Comparison of ENCODE assay signal across 19 mouse cellular contexts in genomic region chr5:127546585-127546991, GRCm38 (mm10).
A peak's percentile ranks its signal among the peaks of the same experiment; 100 is the strongest.
DNase-seq lines count a peak whose midpoint lies in the region; ATAC-seq lines count a peak whose summit lies in the region.
"Had no signal": no experiment of that assay in that cellular context is flagged by ENCODE, and none has a peak within 500 bp of the region (broad histone marks: within the 10 kb centered on the region; RNA-seq: fewer than 3 reads in every experiment).

No protein-coding gene starts in this region.

- no peaks in the 10 kb centered on the region for H3K27me3 ChIP-seq in heart, embryonic 12.5 days (replicated peaks)
- H3K27me3 ChIP-seq in midbrain, embryonic 14.5 days (ENCODE audit: control insufficient read depth, insufficient read depth, low read length) = no peaks in the 10 kb centered on the region
- H3K27me3 ChIP-seq in midbrain, embryonic 13.5 days = no peaks in the 10 kb centered on the region
- H3K27me3 ChIP-seq: limb, embryonic 12.5 days; liver, embryonic 15.5 days; neural tube, embryonic 15.5 days had no signal

- H3K4me3 ChIP-seq in heart, embryonic 12.5 days = no peak overlapping the region
- no peak overlapping the region for H3K4me3 ChIP-seq in midbrain, embryonic 14.5 days (replicated peaks; ENCODE audit: low read depth, low read length)
- no peak overlapping the region for H3K4me3 ChIP-seq in midbrain, embryonic 13.5 days (replicated peaks)
- H3K4me3 ChIP-seq: limb, embryonic 12.5 days; liver, embryonic 15.5 days; midbrain, embryonic 10.5 days; myocyte; neural tube, embryonic 15.5 days had no signal

- no peak overlapping the region for H3K4me2 ChIP-seq in heart, embryonic 12.5 days
- H3K4me2 ChIP-seq in midbrain, embryonic 14.5 days (ENCODE audit: low read length) = no peak overlapping the region
- no peak overlapping the region for H3K4me2 ChIP-seq in midbrain, embryonic 13.5 days (replicated peaks)
- H3K4me2 ChIP-seq: limb, embryonic 12.5 days; liver, embryonic 15.5 days; neural tube, embryonic 15.5 days had no signal

- 85% methylated on average over 5 of the region's 5 CpGs for WGBS in heart, embryonic 12.5 days
- WGBS in midbrain, embryonic 14.5 days = 87% methylated on average over 5 of the region's 5 CpGs
- 90% methylated on average over 5 of the region's 5 CpGs for WGBS in midbrain, embryonic 13.5 days

- no peaks in the 10 kb centered on the region for H3K36me3 ChIP-seq in heart, embryonic 12.5 days
- H3K36me3 ChIP-seq in midbrain, embryonic 14.5 days (ENCODE audit: control insufficient read depth, insufficient read depth, low read length) = no peaks in the 10 kb centered on the region
- H3K36me3 ChIP-seq in midbrain, embryonic 13.5 days = no peaks in the 10 kb centered on the region
- H3K36me3 ChIP-seq: liver, embryonic 15.5 days; neural tube, embryonic 15.5 days had no signal

- 0 out of 2 replicates have a peak, but pooled peaks cover 4% of the 10 kb centered on the region for H3K9me3 ChIP-seq in heart, embryonic 12.5 days (replicated peaks)
- no peaks in the 10 kb centered on the region for H3K9me3 ChIP-seq in midbrain, embryonic 14.5 days (ENCODE audit: control insufficient read depth, low read length)
- no peaks in the 10 kb centered on the region for H3K9me3 ChIP-seq in midbrain, embryonic 13.5 days
- H3K9me3 ChIP-seq: limb, embryonic 12.5 days; midbrain, embryonic 10.5 days; neural tube, embryonic 15.5 days had no signal

- no peaks in the 10 kb centered on the region for H3K4me1 ChIP-seq in heart, embryonic 12.5 days (replicated peaks)
- H3K4me1 ChIP-seq in midbrain, embryonic 14.5 days (ENCODE audit: control insufficient read depth, insufficient read depth, low read length) = no peaks in the 10 kb centered on the region
- no peaks in the 10 kb centered on the region for H3K4me1 ChIP-seq in midbrain, embryonic 13.5 days (replicated peaks)
- H3K4me1 ChIP-seq: limb, embryonic 12.5 days; liver, embryonic 15.5 days; midbrain, embryonic 10.5 days had no signal

- DNase-seq in heart, adult 11 months = peak; percentile 74
- peak; percentile 29 for DNase-seq in midbrain, embryonic 14.5 days
- peak; percentile 96 for DNase-seq in cerebellum, adult 9-10 months
- no peak for DNase-seq in layer of hippocampus, adult 8-10 months (ENCODE audit: low spot score in 2 of 2)
- DNase-seq in testis, postnatal 14 days (ENCODE audit: low spot score) = no peak
- DNase-seq: adrenal gland, postnatal 14 days; heart, postnatal 4 days; lung, postnatal 36 days; right cerebral cortex, postnatal 25 days; thymus, postnatal 36 days had no signal

- H3K27ac ChIP-seq in heart, embryonic 12.5 days (ENCODE audit: poor library complexity, severe bottlenecking) = no peak overlapping the region
- H3K27ac ChIP-seq in midbrain, embryonic 14.5 days (replicated peaks; ENCODE audit: low read depth, low read length) = no peak overlapping the region
- H3K27ac ChIP-seq in midbrain, embryonic 13.5 days = no peak overlapping the region
- H3K27ac ChIP-seq: limb, embryonic 12.5 days; liver, embryonic 15.5 days; midbrain, embryonic 10.5 days; neural tube, embryonic 15.5 days; stomach, postnatal 0 days had no signal

- no peak overlapping the region for H3K9ac ChIP-seq in heart, embryonic 12.5 days
- H3K9ac ChIP-seq in midbrain, embryonic 14.5 days (replicated peaks; ENCODE audit: low read length) = no peak overlapping the region
- H3K9ac ChIP-seq in midbrain, embryonic 13.5 days (replicated peaks) = no peak overlapping the region
- H3K9ac ChIP-seq: limb, embryonic 12.5 days; liver, embryonic 15.5 days; neural tube, embryonic 15.5 days had no signal

- no peak for ATAC-seq in heart, embryonic 12.5 days (ENCODE audit: insufficient number of reproducible peaks, low FRiP score)
- no peak for ATAC-seq in midbrain, embryonic 14.5 days (ENCODE audit: low FRiP score, low TSS enrichment)
- no peak for ATAC-seq in midbrain, embryonic 13.5 days
- ATAC-seq: intestine, embryonic 16.5 days had no signal

Comparison
In these comparisons a context has a peak if more than half of its experiments do, and no peak if none do; other contexts are left out.
1. DNase-seq: peak in heart, adult 11 months (single experiment), midbrain, embryonic 14.5 days (single experiment) and cerebellum, adult 9-10 months (single experiment); none in layer of hippocampus, adult 8-10 months (0 of 2) and testis, postnatal 14 days (single experiment).